Mouse (Mus musculus) macrophage (primary cell): Measurements from ENCODE around the gene Ppp4r3a. TPM values are rescaled to one million over a fixed set of nuclear protein-coding genes. Genes with fewer than 3 reads are reported as not detected.
"Not testable (repeated sequence)": the region's sequence is repeated elsewhere in the genome, so short reads cannot be mapped to it uniquely, and the experiment has no call there.

Source experiments
- H3K27ac ChIP-seq: fragments of 350-480 bp; formaldehyde crosslinking; 2 replicates; pipeline ENCODE4 v1.9.0; 2021
- H3K36me3 ChIP-seq: fragments of 350-480 bp; formaldehyde crosslinking; 2 replicates; pipeline ENCODE4 v1.9.0; 2021; ENCODE audit errors: inconsistent target
- H3K4me3 ChIP-seq: fragments of 350-480 bp; formaldehyde crosslinking; 2 replicates; pipeline ENCODE4 v1.9.0; 2021; ENCODE audit errors: inconsistent target
- H3K79me2 ChIP-seq: fragments of 350-480 bp; formaldehyde crosslinking; 2 replicates; pipeline ENCODE4 v1.9.0; 2021; ENCODE audit errors: inconsistent target
- WGBS: methylation state at CpG from one replicate; pipeline ENCODE4 v1.1.7; 2026; ENCODE audit warnings: inconsistent platforms; ENCODE audit not compliant: missing documents; 5-methylcytosine and 5-hydroxymethylcytosine counted together
- polyA plus RNA-seq: library from polyadenylated mRNA; stranded (reverse); fragments of 250-400 nt; gene quantifications from 3 replicates; pipeline ENCODE4 v1.2.4, GENCODE M21; 2018; ENCODE audit warnings: inconsistent platforms

Gene Ppp4r3a
- polyA plus RNA-seq, 1 experiment from 2014 or later, result 62.1 TPM

DNA sequence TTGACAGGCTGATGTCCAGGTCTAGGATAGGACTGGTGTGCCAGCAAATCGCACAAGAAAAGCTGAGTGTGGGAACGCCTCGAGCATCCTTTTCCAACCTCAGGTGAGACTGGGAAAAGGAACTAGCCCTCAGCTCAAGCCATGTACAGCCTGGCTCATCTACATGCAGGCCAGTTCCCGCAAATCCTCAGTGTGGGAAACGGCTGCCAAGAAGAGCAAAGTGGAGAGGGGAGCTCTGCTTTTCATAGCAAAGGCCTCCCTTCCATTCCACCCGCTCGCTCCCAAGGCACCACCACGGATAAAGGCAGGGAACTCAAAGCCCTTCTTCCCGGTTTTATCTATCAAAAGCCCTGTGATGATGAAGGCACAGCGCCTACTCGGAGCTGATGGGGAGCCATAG lies 60.4 kb downstream of the Ppp4r3a start:
- 96% methylated on average over 9 of the region's 11 CpGs for WGBS
- Histone ChIP-seq H3K4me3 (no peak overlapping the region), H3K27ac (no peak overlapping the region), H3K36me3 (no peaks in the 10 kb centered on the region), H3K79me2 (no peaks in the 10 kb centered on the region)

- H3K79me2 ChIP-seq, result no peaks in the 10 kb centered on the region
- H3K4me3 ChIP-seq, result no peak overlapping the region
- WGBS, result 95% methylated on average over 8 of the region's 8 CpGs
- H3K36me3 ChIP-seq, result no peaks in the 10 kb centered on the region
- H3K27ac ChIP-seq, result no peak overlapping the region
These were observed 61.1 kb downstream of the Ppp4r3a start for GRCm38 (mm10) chr12:101022353-101022752.

GRCm38 (mm10) chr12:101021484-101022226 lies 61.8 kb downstream of the Ppp4r3a start:
- Histone ChIP-seq H3K79me2 (no peaks in the 10 kb centered on the region), H3K4me3 (no peak overlapping the region), H3K36me3 (no peaks in the 10 kb centered on the region), H3K27ac (no peak overlapping the region)
- 94% methylated on average over 8 of the region's 9 CpGs for WGBS

DNA sequence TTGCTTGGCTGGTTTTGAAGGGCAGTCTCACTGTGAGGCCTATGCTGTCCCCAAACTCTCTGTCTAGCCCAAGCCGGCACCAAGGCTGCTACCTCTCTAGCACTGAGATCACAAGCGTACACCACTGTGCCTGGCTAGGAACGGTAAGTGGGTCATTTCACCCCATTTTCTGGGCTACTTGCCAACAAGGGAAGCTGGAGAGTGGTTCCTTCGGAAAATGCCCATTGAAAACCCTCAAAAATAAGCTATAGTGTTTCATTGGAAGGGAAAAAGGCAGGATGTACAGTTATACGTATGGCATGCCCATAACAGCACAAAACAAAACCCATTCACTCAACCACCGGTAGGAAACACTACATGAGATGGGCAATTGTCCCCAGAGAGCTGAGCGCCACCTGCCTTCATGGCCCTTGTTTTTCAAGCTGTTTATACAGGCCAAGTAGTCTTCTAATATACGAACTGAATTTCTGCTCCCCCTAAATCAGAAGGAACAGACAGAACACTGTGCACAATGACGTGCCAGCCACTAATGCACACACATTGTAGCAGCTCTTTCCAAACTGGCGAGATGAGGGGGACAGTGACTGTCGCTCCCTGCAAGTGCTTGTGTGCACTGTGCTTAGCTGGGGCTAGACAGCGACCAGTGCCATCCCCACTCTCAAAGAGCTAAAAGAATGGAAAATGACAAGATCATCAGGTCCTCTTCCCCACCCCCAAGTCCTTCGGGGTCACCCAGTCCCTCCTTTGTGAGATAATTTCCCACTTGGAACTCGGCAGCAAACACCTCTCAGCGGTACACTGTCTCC lies 63.1 kb downstream of the Ppp4r3a start:
- 92% methylated on average over 15 of the region's 15 CpGs for WGBS
- Histone ChIP-seq H3K27ac (no peak overlapping the region), H3K4me3 (no peak overlapping the region), H3K36me3 (no peaks in the 10 kb centered on the region), H3K79me2 (no peaks in the 10 kb centered on the region)

DNA sequence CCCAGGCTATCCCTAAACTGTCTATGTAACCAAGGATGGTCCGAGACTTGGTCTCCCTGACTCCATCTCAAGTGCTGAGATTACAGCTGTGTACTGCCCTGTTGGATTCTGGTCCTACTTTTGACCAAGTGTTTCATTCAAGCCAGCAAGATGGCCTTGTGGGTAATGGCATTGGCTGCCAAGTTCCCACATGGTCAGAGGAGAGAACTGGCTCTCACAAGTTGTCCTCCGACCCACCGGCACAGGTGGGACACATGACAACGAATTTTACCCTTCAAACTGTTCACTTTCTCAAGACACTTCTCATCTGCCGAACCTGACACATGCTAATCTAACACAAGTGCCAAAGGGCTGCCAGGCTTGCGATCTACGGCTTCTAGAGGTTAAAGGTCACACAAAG lies 64.1 kb downstream of the Ppp4r3a start:
- Histone ChIP-seq H3K79me2 (no peaks in the 10 kb centered on the region), H3K27ac (no peak overlapping the region), H3K4me3 (no peak overlapping the region), H3K36me3 (no peaks in the 10 kb centered on the region)
- 95% methylated on average over 7 of the region's 7 CpGs for WGBS

DNA sequence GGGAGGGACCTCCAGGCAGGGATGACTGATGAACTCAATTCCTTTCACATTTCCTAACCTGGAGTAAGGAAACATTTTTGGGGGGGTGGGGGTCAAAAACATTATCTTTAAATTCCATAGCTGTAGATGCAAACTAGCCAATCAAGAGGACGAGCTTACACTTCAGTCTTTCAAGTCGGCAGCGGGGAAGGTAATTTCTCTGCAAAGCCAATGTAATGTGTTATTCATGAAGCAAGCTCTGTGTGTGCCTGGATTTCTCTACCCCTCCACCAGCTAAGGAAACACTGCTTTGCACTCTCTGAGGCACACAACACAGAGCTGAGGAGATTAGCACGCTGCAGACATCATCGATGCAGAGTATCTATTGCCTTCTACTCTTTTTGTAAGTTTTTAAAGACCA lies 64.5 kb downstream of the Ppp4r3a start:
- H3K4me3 ChIP-seq, result no peak overlapping the region
- H3K36me3 ChIP-seq, result no peaks in the 10 kb centered on the region
- H3K79me2 ChIP-seq, result no peaks in the 10 kb centered on the region
- WGBS, result 91% methylated on average over 5 of the region's 5 CpGs
- H3K27ac ChIP-seq, result no peak overlapping the region

GRCm38 (mm10) chr12:101017971-101018371 lies 65.5 kb downstream of the Ppp4r3a start:
- H3K4me3 ChIP-seq, result no peak overlapping the region
- no peaks in the 10 kb centered on the region for H3K36me3 ChIP-seq
- H3K79me2 ChIP-seq, result no peaks in the 10 kb centered on the region
- 7% methylated on average over 6 of the region's 6 CpGs for WGBS
- H3K27ac ChIP-seq, result 0 out of 2 replicates have a peak overlapping the region, but pooled peaks have one; percentile 8

- 53% methylated on average over 5 of the region's 5 CpGs for WGBS
- no peak overlapping the region for H3K27ac ChIP-seq
- H3K4me3 ChIP-seq, result no peak overlapping the region
- H3K79me2 ChIP-seq, result no peaks in the 10 kb centered on the region
- H3K36me3 ChIP-seq, result no peaks in the 10 kb centered on the region
These were observed 67.0 kb downstream of the Ppp4r3a start for GRCm38 (mm10) chr12:101016412-101016928.

GRCm38 (mm10) chr12:101015926-101016325 lies 67.6 kb downstream of the Ppp4r3a start:
- 37% methylated on average over 4 of the region's 4 CpGs for WGBS
- Histone ChIP-seq H3K4me3 (no peak overlapping the region), H3K36me3 (no peaks in the 10 kb centered on the region), H3K27ac (no peak overlapping the region), H3K79me2 (no peaks in the 10 kb centered on the region)

GRCm38 (mm10) chr12:101015165-101015560 lies 68.3 kb downstream of the Ppp4r3a start:
- Histone ChIP-seq H3K36me3 (no peaks in the 10 kb centered on the region), H3K4me3 (no peak overlapping the region), H3K79me2 (no peaks in the 10 kb centered on the region), H3K27ac (no peak overlapping the region)
- WGBS, result 87% methylated on average over 11 of the region's 11 CpGs

DNA sequence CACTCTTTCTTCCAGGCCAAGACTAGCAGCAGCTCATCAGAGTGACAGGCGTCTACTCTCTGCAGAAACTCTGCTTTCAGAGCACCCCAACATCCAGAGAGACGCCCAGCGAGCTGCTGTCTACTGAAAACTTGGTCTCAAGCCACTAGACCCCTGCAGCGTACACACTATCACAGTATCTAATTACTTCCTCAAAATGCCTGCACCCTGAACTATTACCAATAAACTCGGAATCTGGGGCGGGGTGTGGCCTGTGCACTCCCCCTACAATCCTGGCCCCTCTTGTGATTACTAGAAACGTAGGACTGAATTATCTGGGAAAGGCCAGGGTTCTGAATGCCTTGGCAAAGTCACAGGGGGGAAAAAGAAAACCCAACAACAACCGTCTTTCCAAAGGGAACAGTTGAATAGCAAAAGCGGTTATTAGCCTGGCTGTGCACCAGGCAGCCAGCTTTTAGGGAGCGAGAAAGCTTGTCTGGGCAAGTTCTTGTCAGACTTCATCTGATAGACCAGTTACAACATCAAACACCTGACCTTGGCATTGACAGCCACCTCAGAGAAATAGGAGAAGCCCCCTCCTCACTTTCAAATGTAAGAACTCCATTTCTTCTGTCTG lies 68.8 kb downstream of the Ppp4r3a start:
- no peak overlapping the region for H3K27ac ChIP-seq
- no peaks in the 10 kb centered on the region for H3K79me2 ChIP-seq
- H3K4me3 ChIP-seq, result no peak overlapping the region
- 61% methylated on average over 9 of the region's 10 CpGs for WGBS
- no peaks in the 10 kb centered on the region for H3K36me3 ChIP-seq

DNA sequence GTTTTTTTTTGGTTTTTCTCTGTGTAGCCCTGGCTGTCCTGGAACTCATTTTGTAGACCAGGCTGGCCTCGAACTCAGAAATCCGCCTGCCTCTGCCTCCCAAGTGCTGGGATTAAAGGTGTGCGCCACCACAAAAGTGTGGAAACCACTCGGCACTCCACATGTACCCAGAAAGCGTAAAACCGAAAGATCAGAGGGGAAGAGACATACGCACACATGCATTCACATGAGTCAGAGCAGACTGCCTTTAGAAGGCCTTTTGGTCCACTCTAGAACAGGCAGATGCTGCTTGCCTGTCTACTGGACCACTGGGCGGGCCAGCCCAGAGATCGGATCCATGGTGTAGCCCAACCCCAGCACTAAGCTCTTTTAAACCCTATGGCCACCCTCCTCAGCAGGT lies 69.8 kb downstream of the Ppp4r3a start:
- H3K79me2 ChIP-seq, H3K4me3 ChIP-seq, H3K27ac ChIP-seq, H3K36me3 ChIP-seq: not testable (repeated sequence)
- WGBS, result 92% methylated on average over 9 of the region's 9 CpGs

DNA sequence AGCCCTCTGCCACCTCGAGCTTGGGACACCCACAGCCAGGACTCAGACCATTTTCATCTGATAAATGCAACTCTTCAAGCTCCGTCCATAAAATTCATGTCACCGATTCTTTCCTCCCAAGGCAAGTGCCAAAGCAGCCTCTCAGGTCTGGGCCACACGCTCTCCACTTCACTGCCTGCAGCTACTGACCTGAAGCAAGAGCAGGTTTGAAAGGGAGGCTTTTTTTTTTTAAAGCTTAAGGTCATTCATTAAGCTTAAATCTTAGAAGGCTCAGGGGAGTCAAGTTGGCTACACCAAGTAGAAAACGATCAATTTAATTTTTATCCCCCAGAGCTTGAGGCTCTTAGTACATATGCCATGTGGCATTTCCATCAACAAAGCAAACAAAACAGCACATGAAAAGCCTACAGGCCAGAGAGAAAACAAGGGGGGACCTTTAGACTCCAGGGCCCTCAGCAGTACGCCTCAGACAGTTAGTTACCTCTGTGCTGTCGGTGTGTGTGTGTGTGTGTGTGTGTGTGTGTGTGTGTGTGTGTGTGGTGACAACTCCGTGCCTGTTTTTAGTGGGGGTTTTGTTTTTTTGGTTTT lies 70.3 kb downstream of the Ppp4r3a start:
- Histone ChIP-seq H3K4me3 (no peak overlapping the region), H3K36me3 (no peaks in the 10 kb centered on the region), H3K79me2 (no peaks in the 10 kb centered on the region), H3K27ac (no peak overlapping the region)
- 96% methylated on average over 7 of the region's 8 CpGs for WGBS

GRCm38 (mm10) chr12:101012197-101013077 lies 71.1 kb downstream of the Ppp4r3a start:
- Histone ChIP-seq H3K79me2 (no peaks in the 10 kb centered on the region), H3K36me3 (no peaks in the 10 kb centered on the region), H3K27ac (no peak overlapping the region), H3K4me3 (no peak overlapping the region)
- WGBS, result 93% methylated on average over 17 of the region's 17 CpGs
